Comparison of ENCODE assay signal across 17 mouse cellular contexts in genomic region chr13:117390287-117390686, GRCm38 (mm10).
"Had no signal": no experiment of that assay in that cellular context is flagged by ENCODE, and none has a peak within 500 bp of the region (broad histone marks: within the 10 kb centered on the region; RNA-seq: fewer than 3 reads in every experiment).

No protein-coding gene starts in this region.

- H3K4me2 ChIP-seq: limb, embryonic 15.5 days; liver, embryonic 11.5 days; midbrain, embryonic 11.5 days had no signal

- H3K9me3 ChIP-seq: limb, embryonic 15.5 days had no signal

- DNase-seq: kidney, adult 2 months; kidney, postnatal 25 days; layer of hippocampus, adult 9-11 months; liver, postnatal 0 days; lung, postnatal 14 days; lung, postnatal 4 days; midbrain, embryonic 14.5 days; right cerebral cortex, adult 18-20 months; right cerebral cortex, postnatal 25 days; thymus, postnatal 25 days had no signal

- H3K36me3 ChIP-seq: limb, embryonic 15.5 days had no signal

- ATAC-seq: intestine, postnatal 0 days; liver, postnatal 0 days had no signal

- H3K27me3 ChIP-seq: limb, embryonic 15.5 days had no signal

- H3K9ac ChIP-seq: limb, embryonic 15.5 days; liver, embryonic 14.5 days; liver, postnatal 0 days had no signal

- H3K4me3 ChIP-seq: layer of hippocampus, adult 2 months; limb, embryonic 15.5 days had no signal

- H3K27ac ChIP-seq: kidney, postnatal 0 days; layer of hippocampus, adult 2 months; limb, embryonic 15.5 days; liver, embryonic 14.5 days had no signal

- H3K4me1 ChIP-seq: limb, embryonic 15.5 days had no signal
